Mouse (Mus musculus) large intestine, adult 2 months (tissue): ENCODE measurements around the gene Amdhd1. TPM values are rescaled to one million over a fixed set of nuclear protein-coding genes. Genes with fewer than 3 reads are reported as not detected.
"Not testable (repeated sequence)": the region's sequence is repeated elsewhere in the genome, so short reads cannot be mapped to it uniquely, and the experiment has no call there.

Source experiments
- DNase-seq: peaks from one replicate; pipeline ENCODE4 v3.0.0-alpha.2; 2012; ENCODE audit warnings: low read depth, low spot score
- WGBS: fragments of 180-500 bp; shearing (Covaris S2); methylation state at CpG from one replicate; pipeline ENCODE4 v1.1.7; 2018; 5-methylcytosine and 5-hydroxymethylcytosine counted together
- polyA plus RNA-seq: library from polyadenylated mRNA; depleted of rRNA; stranded (reverse); fragments of >200 nt; gene quantifications from 2 replicates; pipeline ENCODE4 v1.2.3, GENCODE M21; 2012; rRNA removed

Gene Amdhd1
- polyA plus RNA-seq, result 0.06 and 0.10 TPM in 2 replicates

DNA sequence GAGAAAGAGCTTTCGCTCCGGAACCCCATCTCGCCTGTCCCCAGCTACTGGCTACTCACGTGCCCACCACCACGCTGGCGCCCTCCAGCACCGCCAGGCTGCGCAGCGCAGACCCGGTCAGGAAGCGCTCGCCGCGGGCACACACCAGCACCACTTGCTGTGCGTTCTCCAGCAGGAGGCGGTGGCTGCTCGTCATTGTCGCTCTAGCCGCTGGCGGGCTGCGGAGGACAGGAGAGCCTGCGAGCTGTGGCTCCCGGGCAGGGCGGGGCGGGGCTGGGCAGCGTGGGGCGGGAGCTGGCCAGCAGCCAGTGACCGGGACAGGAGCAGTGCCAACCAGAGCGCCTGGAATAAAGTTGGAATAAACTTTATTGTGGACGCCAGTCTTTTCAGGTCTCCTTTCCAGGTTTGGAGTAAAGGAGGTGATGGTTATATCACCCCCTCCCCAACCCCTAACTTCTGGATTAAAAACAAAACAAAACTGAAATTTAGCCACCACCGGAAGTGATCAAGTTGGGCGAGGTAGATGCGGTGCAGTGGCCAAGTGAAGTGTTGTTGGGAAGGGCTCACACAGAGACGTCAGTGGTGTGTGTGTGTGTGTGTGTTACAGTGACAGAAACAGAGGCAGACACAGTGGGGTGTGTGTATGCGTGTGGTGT, at the start of gene Amdhd1:
Amdhd1 (minus strand) TSS at position 259 of the 656 bp plus-strand sequence.
- DNase-seq, result peak; percentile 50
- WGBS, result 1% methylated on average over 35 of the region's 35 CpGs

DNA sequence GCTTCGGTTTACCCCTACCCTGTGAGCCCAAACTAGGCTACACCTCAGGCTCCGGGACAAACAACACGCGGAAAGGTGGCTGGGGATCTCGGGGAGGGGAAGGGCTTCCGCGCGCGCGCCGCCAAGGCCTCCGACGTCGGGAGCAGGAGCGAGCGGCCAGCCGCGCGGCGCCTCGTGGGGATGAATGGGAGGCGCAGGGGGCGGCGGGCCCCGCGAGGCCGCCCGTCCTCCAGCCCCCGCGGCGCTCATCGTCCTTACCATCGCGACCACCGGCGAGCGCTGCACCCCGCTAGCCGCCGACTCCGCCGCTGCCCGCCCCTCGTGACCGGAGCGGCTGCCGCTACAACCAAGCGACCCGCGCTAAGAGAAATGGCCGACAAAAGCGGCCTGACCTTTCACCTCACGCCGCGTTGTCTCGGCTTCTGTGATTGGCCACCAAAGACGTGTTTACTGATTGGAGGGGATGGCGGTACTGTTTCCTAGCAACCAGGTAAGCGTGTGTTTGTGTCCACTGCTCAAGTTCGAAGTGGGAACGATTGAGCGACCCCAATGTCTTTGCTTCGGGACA, 49.5 kb upstream of the Amdhd1 start, which contains the start of gene Snrpf:
Snrpf (minus strand) TSS at position 426 of the 568 bp plus-strand sequence.
- DNase-seq, result peak; percentile 87
- WGBS, result under 1% methylated on average over 63 of the region's 63 CpGs

DNA sequence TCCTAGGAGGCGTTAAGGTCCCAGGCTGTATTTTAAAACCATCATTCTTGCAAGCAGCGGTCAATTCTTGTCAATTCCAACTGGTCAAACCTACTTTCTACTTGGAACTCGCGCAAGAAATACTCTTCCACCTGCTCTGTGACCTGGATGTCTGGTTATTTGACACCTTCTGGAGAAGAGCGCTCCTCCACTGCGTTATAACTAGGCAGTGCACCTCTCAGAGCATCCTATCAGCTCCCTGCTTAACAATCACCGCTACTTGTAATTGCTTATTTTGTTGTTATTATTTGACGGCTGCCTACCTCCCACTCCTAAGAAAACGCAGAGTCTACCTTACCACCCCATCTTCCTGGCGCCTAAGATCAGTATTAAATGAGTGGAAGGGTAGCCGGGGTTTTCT, 49.0 kb upstream of the Amdhd1 start:
- DNase-seq, result peak; percentile 10
- under 1% methylated on average over 11 of the region's 11 CpGs for WGBS

DNA sequence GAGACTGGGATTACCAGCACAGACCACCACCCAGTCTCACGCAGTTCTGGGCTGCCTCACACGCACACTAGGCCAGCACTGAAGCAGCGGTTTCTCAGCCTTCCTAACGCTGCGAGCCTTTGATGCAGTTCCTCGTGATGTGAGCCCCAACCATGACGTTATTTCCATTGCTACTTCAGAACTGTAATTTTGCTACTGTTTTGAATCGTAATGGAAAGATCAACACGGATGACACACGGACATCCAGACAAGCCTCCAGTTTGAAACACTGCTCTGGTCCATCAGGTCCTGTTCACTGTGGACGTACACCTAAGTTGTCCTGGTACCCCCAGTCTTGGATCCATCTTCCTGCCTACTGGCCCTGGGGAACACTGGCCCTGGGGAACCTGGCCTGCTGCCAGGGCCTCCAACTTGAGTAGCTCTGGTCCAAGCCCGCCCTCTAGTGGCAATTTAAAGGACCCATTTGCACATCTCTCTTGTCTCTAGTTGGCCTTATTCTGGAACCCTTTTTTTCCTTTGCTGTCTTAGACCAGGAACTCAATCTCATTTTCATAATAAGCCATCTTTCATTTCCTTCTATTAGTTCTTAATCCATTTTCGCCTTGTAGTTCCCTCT, 37.5 kb upstream of the Amdhd1 start:
- WGBS, result 62% methylated on average over 13 of the region's 13 CpGs
- DNase-seq, result peak; percentile 37

DNA sequence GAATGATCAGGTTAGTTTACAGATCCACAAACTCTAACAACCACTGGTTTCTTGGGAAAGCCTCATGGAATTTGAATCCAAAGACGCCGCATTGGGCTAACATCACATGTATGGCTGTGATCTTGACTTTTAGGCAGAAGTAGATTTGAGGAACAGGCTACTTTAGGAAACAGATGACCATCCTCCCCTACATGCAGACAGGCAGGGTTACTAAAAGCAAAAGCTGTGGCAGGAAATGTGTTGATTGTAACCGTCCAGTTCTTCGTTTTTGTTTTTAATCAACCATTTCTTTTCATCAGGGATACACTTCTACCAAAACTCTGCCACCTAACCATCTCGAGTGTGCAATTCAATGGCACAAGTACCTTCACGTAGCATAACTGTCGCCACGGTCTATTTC, 36.1 kb upstream of the Amdhd1 start:
- 83% methylated on average over 8 of the region's 8 CpGs for WGBS
- no peak for DNase-seq

DNA sequence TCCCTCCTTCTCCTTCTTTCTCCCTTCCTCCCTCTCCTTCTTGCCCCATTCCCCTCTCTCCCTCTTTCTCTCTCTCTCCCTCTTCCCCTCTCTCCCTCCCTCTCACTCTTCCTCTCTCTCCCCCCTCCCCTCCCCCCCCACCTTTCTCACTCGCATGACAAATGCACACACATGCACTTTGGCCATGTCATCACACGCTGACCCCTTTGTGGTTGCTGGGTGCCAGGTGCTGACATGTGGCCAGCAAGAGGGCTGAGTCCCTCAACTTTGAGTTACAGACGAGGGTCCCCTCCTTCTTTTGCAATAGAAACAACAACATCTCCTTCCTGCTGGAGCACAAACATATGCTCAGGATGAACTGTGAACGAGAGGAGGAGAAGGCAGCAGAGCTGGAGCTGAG, 35.1 kb upstream of the Amdhd1 start:
- 50% methylated on average over 4 of the region's 4 CpGs for WGBS
- DNase-seq, result no peak

DNA sequence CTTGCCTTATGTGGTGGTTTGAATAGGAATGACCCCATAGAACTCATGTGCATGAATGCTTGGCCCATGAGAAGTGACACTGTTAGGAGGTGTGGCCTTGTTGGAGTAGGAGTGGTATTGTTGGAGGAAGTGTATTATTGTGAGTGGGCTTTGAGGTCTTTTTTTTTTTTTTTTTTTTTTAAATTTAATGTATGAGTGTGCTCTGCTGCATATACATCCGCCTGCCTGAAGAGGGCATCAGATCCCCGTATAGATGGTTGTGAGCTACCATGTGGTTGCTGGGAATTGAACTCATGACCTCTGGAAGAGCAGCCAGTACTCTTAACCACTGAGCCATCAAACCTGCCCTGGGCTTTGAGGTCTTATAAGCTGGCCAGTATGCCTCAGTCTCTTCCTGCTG, 32.4 kb upstream of the Amdhd1 start:
- no peak for DNase-seq
- 55% methylated on average over 2 of the region's 2 CpGs for WGBS

DNA sequence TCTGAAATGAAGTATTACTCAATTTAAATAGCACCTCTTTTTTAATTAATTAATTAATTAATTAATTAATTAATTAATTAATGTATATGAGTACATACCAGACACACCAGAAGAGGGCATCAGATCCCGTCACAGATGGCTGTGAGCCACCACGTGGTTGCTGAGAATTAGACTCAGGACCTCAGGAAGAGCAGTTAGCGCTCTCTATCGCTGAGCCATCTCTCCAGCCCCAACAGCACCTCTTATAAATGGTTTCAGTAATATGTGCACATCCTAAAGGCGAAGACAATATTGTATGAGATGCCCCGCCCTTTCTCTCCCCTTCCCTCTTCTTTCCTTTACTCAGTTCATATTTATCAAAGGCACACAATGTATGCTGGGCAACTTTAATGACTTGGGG, 28.8 kb upstream of the Amdhd1 start:
- WGBS, result 76% methylated on average over 6 of the region's 6 CpGs
- no peak for DNase-seq

DNA sequence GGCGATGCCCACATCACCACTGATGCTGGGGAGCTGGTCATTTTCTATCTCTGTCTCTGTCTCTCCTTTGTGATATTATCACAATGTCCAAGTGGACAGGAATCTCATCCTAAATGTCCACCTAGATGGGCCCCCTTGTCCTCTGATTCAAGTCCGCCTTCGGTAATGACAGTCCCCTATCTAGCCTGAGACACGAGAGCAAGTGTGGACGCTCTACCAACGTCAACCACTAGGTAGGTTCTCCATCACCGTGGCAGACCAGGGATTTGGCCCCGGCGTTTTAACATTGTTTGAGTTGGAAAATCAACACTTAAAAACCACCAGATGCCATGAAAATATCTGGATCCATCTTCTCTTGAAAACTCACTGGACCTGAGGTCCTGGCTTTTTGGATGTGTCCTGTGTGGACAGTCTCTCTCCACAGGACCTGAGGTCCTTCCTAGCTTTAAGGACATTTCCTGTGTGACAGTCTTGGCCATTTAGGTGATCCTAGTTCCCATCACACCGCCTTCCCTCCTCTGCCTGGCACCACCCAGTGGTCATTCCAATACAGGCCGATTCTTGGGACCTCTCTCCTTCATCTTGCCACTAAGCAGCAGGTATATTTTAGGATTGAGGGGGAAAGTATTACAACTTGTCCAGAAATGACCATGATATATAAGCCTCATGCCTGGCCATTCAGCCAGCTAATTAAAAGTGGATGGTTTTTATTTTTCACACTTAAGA, 28.2 kb upstream of the Amdhd1 start:
- WGBS, result 85% methylated on average over 11 of the region's 11 CpGs

DNA sequence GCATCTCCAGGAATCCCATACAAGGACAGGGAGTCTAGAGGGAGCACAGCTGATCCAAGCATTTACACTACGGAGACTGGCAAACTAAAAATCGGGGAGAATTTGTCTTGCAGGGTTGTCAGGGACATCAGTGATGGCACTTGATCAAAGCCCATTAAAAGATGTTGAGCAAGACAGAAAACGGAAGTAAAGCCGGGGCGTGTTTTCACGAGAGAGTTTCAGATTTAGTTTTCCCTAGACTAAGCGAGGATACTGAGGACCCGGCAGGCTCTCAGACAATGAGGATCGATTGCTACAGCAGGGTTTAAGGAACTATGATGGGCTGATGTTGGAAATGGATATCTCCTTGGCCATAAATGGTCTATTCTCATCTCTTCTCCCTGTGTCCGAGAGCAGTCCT, 27.2 kb upstream of the Amdhd1 start:
- 54% methylated on average over 10 of the region's 10 CpGs for WGBS
- DNase-seq, result no peak

More for the DNA sequence above, 28.2 kb upstream of the Amdhd1 start:
- DNase-seq, result no peak

DNA sequence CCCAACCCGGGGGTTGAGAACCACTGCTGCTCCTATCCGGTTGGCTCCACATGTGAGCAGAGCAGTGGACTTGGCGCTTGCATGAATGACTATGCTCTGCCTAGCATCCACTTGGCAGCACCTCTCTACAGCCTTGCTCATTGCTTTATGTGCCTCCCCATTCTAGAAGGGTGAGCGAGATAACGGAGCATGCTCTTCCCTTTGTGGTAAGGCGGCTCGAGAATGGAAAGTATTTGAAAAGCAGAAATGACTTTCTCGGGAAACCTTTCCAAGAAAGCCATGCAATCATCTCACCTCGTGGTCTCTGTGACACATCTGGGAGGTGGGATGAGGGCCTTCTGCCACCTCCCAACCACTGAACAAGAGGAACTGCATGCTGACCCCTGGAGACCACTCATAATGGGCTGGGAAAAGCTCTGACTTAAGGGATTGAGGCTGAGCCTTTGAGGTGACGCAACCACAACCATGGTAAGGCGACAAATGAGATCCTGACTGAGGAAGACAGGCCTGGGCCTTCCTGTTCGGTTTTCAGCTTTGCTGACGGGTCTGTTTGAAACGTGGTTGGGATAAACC, 24.8 kb upstream of the Amdhd1 start:
- whole genome bisulfite sequencing, result 69% methylated on average over 14 of the region's 14 CpGs
- DNase-seq, result no peak

DNA sequence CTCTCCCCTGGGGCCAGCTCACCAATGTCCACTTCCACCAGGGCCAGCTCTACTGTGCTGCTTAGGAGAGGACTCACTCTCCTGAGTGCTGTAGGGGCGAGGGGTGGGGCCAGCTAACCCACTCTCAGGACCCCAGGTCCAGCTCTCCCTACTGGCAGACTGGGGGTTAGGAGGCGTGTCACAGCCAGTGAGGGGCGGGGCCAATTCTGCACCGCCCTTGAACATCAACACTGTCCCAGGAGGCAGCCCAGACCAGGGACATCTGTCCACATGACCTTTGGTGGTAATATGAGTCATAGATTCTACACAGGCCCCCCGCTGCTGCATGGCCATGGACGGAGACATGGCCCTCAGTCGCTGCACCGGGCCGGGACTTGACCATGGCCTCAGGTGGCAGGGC, 20.0 kb upstream of the Amdhd1 start:
- no peak for DNase-seq

DNA sequence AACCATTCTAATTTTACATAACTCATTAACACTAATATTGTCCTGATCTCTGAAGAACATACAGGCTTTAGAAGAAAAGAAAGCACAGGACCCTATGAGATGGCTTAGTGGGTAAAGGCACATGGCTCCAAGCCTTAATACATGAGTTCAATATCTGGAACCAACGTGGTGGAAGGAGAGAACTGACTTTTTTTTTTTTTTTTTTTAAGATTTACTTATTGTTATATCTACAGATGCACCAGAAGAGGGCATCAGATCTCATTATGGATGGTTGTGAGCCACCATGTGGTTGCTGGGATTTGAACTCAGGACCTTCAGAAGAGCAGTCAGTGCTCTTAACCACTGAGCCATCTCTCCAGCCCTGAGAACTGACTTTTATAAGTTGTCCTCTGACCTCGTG, 18.1 kb upstream of the Amdhd1 start:
- WGBS, result 53% methylated on average over 2 of the region's 2 CpGs
- DNase-seq, result not testable (repeated sequence)

More for the DNA sequence above, 20.0 kb upstream of the Amdhd1 start:
- 56% methylated on average over 9 of the region's 9 CpGs for WGBS

DNA sequence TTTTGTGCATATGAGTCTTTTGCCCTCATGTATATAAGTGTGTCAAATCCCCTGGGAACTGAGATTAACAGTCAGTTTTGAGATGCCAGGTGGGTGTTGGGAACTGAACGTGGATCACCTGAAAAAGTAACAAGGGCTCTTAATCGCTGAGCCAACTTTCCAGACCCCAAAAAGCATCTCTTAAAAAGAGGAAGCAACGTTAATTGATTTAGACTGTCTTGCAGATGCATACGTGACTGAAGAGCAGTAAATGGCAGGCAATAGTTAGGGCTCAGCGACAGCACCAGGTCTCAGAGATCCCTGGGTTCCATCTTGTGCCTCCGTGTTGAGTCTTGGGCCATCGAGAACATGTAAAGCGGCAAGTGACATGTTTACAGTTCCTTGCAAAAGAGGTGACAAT, 12.8 kb upstream of the Amdhd1 start:
- DNase-seq, result no peak
- WGBS, result 80% methylated on average over 8 of the region's 8 CpGs

DNA sequence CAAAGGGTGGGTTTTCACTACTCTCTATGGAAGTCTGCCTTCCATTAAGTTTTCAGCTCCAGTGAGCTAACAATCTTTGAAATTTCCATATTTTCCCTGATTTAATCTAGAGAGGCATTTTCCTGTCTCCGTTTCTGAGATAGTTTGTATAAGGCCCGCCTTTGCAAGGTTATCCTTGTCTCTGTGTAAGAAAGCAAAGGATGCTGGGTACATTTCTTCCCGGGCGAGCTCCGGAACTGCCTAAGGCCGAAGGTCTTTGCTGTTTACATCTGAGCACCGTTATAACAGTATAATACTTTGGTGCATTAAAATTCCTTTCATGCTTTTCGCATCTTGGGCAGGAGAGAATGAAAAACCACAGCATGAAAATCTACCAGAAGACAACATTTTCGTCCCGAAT, 10.0 kb upstream of the Amdhd1 start:
- no peak for DNase-seq
- 37% methylated on average over 10 of the region's 10 CpGs for WGBS

DNA sequence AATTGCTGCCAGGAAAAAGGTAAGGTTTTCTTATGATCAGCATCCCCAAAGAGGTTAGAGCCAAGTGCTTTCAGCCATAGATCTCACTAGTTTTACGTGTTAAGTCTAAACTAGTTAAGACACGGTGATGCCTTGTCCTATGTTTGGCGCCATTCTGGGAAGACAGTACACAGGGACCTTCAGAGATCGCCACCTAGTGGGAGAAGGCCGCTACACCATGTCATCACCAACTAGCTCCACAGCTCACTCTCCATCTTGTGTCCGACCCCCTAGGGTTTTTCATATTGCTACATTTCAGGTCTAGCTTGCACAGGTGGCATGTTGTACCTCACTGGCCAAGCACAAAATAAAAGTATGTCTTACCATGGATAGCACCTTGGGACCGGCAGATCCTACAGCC, 9.2 kb upstream of the Amdhd1 start:
- WGBS, result 10% methylated on average over 7 of the region's 7 CpGs
- peak; percentile 44 for DNase-seq

DNA sequence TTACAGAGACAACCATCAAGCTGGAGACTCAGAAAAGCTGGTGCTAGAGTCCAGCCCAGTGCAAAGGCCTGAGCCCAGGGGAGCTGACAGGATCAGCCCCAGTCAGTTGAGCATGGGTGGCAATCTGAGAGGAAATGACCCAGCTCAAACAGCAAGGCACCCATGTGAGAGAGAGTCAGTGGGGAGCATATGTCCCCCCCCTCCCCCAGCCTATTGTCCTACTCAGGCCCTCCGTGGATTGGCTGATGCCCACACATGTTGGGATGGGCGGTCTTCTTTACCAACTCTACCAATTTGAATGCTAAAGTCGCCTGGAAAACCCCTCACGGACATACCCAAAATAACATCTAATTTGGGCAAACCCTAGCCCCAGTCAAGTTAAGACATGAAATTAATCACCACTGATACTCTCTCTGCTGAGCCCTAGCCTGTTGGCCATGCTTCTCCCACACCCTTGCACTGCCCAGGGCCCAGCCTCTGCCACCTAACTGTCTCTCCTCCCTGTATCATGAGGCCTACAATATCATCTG, 8.0 kb upstream of the Amdhd1 start:
- DNase-seq, result no peak
- whole genome bisulfite sequencing, result 91% methylated on average over 4 of the region's 4 CpGs

DNA sequence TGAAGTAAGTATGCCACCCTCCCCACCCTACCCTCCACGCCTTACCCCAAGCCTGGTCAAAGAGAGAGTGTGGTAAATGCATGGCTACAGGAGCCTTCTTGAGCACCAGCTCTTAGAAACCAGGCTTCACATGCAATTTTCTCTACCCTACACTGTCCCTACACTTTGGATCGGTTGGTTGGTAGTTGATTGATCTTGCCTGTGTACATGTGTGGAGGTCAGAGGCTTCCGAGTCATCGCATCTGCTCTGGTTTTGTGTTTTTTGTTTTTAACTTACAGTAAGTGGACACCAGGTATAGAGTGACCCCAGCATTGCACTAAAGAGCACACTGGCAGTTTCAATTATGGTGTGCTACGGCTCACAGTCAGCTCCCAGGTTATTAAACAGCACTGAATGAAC, 4.3 kb upstream of the Amdhd1 start:
- DNase-seq, result no peak
- WGBS, result 73% methylated on average over 5 of the region's 5 CpGs

DNA sequence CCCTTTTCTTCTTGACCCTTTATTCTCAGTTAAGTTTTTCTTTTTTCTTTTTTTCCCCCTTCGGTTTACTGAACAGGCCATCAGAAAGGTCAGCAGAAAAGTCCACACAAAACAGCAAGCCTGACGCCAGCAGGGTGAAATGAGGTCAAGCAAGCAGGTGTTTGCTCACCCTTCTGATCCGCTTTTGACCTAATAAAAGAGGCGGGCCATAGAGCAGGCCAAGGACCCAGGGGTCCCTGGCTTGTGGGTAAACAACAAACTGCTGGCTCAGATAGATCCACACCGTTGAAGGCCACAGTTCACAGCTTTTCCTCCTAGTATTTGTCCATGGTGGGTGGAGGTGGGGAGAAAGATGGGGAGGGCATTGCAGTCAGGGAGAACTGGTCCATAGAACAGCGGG, 3.3 kb upstream of the Amdhd1 start:
- DNase-seq, result no peak
- 48% methylated on average over 6 of the region's 6 CpGs for WGBS

DNA sequence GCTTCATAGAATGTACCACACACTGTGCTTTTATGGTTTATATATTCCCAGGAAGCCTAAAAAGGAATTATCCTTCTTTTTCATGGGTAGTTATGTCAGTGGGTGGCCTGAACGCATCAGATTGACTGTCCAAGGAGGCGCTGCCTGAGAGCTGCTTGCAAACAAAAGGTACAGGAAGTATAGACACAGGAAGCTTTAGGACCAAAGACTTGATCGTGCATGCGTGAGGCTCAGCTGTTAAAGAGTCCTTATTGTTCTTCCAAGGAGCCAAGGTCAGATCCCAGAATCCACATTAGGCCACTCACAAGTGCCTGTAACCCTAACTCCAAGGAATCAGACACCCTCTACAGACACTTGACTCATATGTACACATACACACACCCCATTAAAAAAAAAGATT, 2.5 kb upstream of the Amdhd1 start:
- DNase-seq, result no peak
- WGBS, result 60% methylated on average over 4 of the region's 4 CpGs
